Mouse (Mus musculus): Measurements from ENCODE around the gene Lyrm1.

Gene Lyrm1

DNA sequence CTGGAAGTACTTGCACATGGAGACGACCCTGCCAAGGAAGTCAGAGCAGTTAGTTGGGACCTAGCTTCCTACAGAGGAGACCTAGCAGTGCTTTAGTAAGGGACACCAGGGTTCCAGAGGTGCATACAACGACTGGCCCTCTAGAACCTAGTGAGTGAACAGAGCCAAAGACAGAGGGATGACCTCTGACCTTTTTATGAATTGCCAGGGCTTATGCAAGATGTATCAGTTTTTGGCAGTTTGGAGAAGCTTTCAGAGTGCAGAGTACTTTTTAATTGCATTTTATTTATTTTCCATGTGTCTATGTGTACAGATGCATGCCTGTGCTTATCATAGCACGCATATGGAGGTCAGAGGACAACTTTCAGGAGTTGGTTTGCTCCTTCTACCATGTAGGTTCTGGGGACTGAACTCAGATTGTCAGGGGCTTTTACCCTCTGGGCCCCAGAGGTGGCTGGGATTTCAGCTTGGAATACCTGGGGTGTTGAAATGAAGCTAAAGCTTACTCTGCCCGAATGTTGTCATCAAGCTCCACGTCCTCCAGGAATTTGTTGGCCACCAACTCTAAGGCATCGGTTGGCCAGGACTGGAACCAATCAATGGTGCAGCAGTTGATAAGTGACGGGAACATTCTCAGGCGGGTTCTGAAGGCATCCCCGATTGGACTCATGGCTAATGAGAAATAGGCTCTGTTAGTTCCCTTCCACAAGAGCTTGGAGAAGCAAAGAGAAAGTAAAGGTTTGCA lies 70.2 kb downstream of the Lyrm1 start:
- no peak for DNase-seq (ENCODE audit: low spot score)

DNA sequence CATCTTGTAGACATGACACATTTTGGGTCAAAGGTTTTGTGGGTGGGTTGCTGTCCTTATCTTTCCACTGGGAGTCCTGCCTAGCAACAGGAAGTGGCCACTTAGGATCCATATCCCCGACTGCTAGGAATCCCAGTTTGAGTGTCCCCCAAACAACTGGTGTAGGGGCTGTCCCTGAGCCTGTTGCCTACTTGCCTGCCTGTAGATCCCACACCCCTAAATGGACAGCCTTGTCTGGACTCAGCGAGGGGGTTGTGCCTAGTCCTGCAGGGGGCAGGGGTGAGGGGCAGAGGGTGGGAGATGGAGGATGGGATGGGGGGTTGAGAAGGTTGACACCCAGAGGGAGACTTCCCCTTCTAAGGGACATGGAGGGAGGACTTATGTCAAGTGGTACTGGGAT lies 73.7 kb downstream of the Lyrm1 start:
- DNase-seq (ENCODE audit: low spot score), result no peak

DNA sequence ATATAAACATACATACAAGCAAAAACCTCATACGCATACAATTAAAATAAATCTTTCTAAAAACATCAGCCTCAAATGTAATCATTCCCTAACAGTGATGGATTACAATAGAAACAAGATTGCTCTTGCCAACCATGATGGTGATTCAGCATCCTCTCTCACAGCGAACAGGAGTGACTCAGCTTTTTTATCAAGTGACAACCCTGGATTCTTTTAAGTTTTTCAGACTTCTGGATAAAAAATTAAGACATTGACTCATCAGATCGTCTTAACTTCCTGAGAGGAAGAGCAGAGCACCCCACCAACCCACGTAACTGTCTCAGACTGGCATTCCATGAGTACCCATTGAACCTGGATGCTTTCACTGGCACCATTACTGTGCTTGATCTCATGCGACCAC lies 78.6 kb downstream of the Lyrm1 start:
- DNase-seq (ENCODE audit: low spot score), result no peak

- DNase-seq (ENCODE audit: low spot score), result peak; percentile 46
Measured at GRCm38 (mm10) chr7:119976256-119976655, 80.6 kb downstream of the Lyrm1 start.

DNA sequence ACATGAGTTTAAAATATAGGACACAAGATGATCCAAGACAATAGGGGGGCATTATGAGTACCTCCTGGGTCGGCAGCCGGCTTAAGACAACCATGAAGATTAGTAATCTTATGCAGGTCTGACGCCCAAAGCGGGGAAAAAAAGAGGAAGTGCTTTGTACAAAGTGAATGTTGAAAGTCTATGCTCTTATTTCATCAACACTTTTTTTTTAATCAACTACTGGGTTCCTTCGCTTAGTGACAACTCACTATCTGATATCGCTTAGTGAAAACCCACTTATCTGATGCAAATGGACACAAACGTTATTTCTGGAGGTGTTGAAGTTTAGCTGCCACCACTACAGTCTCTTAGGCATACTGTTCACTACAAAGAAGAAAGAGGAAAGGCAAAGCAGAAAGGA lies 81.9 kb downstream of the Lyrm1 start:
- no peak for DNase-seq (ENCODE audit: low spot score)

DNA sequence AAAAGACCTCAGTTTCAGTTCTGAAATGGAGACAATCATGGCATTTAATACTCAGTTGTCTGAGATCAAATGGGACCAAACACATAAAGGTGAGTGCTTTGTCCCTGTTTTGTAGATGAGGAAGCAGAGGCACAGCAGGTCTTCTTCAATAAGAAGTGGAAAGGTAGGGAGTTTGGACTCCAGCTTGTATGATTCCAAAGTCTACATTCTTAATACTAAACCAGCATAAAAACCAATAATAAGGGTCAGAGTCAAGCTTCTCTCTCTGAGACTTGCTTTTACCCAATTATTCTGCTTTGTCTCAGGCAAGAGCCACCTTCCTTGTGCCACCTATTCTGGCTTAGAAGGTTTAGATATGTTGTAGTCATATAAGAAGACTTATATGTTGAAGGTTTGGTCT lies 82.9 kb downstream of the Lyrm1 start:
- no peak for DNase-seq (ENCODE audit: low spot score)

- DNase-seq (ENCODE audit: low spot score), result no peak
Measured at GRCm38 (mm10) chr7:119980170-119980569, 84.5 kb downstream of the Lyrm1 start.

GRCm38 (mm10) chr7:119985279-119985912 lies 89.7 kb downstream of the Lyrm1 start:
- DNase-seq (ENCODE audit: low spot score), result no peak

DNA sequence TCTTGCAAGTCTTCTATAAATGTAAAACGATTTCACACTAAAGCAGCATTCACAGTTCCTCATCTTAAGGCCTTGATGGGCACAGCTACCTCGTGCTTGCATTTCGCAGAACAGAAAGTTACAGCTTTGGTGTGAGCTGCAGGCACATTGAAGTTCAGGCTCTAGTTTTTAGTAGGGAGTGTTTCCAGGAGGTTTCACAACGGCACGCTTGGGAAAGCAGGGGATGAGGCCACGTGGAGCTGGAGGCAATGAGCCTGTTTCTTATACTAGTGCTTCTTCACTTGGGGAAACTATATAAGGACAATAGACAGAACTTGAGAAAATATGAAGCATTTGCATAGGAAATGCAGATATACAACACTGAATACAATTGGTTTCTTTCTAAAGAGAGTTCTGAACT lies 101.4 kb downstream of the Lyrm1 start:
- peak; percentile 8 for DNase-seq (ENCODE audit: low spot score)

Data from ovary, postnatal 36 days (tissue).